Mouse (Mus musculus): Measurements from ENCODE around the gene Cyp27b1.

- TF ChIP-seq CTCF (conservative IDR thresholded peaks at IDR 0.05; ENCODE audit: low read length) (no peak), POU5F1 (IDR thresholded peaks at IDR 0.05; ENCODE audit: borderline replicate concordance, low read length) (no peak), NANOG (IDR thresholded peaks at IDR 0.05; ENCODE audit: borderline replicate concordance, low read length) (no peak)
These were observed 8.4 kb downstream of the Cyp27b1 start for GRCm38 (mm10) chr10:127056490-127056889.

All from E14TG2a.4 (cell line).